Mouse (Mus musculus): ENCODE data around the gene Krt27.

DNA sequence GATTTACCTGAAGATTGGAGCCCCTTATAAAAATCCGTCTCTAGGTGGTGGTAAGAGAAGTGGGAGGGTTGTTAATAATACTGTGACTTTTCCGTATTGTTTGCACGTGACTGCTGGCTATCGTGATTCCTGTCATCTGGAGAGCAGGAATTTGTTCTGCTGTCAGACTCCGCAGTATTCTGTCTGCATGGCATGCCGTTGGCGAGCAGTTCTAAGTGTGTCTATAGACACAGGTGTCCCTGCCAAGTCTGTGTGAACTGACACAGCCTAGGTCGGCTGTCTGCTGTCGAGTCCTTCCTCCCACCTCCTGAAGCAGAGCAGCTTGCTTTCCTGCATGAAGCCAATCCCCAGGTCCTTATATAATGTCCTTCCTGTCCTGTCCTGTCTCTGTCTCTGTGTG lies 31.8 kb downstream of the Krt27 start:
- TF ChIP-seq CTCF (IDR thresholded peaks at IDR 0.05; ENCODE audit: low read depth): no peak
- TF ChIP-seq EP300 (IDR thresholded peaks at IDR 0.05; ENCODE audit: low read depth): no peak

All from heart, postnatal 0 days (tissue).